Mouse (Mus musculus) liver, embryonic 14.5 days (tissue): ENCODE measurements at regions not wholly inside any gene's neighbourhood (a gene's known extent, or its start where the extent isn't known, plus 50 kb on each side); places are given as distances from the start of the nearest gene placed in this dataset.

Experiments used
- CTCF ChIP-seq: IDR thresholded peaks from 2 replicates; pipeline ENCODE4 v1.5.1; 2016; ENCODE audit warnings: antibody characterized with exemption, low read depth, control low read depth
- EP300 ChIP-seq: IDR thresholded peaks from 2 replicates; pipeline ENCODE4 v1.6.1; 2016; ENCODE audit warnings: antibody characterized with exemption, low read depth

DNA sequence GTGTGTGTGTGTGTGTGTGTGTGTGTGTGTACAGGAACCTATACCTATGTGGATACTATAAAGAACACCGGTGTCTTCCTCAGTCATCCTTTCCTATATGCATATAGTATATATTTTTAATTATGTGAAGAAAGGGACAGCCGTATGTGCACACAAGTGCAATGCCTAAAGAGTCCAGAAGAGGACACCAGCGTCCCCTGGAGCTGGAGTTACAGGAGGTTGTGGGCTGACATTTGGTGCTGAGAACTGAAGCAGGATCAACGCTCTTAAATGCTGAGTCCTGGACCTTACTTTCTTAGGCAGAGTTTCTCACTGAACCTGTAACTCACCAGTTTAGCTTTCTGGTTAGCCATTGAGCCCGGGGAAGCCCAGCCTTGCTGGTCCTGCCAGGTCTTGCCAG lies 114.9 kb upstream of the Dapk1 start:
- TF ChIP-seq CTCF: peak; percentile 8; the same call in 1 of the 2 replicates
- no peak for TF ChIP-seq EP300
